Mouse (Mus musculus): Measurements from ENCODE around the gene Stard3.

DNA sequence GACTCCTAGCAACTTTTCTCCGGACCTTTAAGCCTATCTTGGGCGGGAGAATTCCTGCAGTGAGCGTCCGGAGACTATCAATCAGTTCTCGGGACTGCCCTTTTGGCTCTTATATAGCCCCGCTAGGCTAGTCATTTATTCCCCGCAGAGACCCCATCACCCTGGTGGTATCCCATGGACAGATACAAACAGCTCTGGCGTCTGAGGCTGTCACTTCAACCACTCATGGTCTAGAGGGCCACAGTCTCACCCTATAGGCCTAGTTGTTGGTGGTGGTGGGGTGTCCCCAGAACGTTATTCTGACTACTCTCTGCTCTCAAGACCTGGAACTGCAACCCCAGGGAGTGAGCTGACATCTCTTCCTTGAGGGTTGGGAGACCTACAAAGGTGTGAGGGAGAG lies 8.9 kb upstream of the Stard3 start:
- TF ChIP-seq CTCF (IDR thresholded peaks at IDR 0.05; ENCODE audit: insufficient read depth, low read length), result no peak
- no peak for TF ChIP-seq POLR2A (IDR thresholded peaks at IDR 0.05; ENCODE audit: borderline replicate concordance, extremely low read depth, low read depth, low read length)
